Mouse (Mus musculus): ENCODE results near the gene Upf2.
"Not testable (repeated sequence)": the region's sequence is repeated elsewhere in the genome, so short reads cannot be mapped to it uniquely, and the experiment has no call there.

Upf2 gene

GRCm38 (mm10) chr2:5950766-5951595 is at the start of gene Upf2:
Upf2 (plus strand) TSS chr2:5951469.
- DNase-seq = peak; percentile 97 to 99

GRCm38 (mm10) chr2:5906092-5906491 is 45.2 kb upstream of the Upf2 start:
- DNase-seq = peak; percentile 72 to 78

- DNase-seq = peak; percentile 52 to 74
Observed at GRCm38 (mm10) chr2:5906625-5907024, 44.6 kb upstream of the Upf2 start.

- DNase-seq = peak; percentile 13 to 38
Observed at GRCm38 (mm10) chr2:5911282-5911965, 39.8 kb upstream of the Upf2 start.

DNA sequence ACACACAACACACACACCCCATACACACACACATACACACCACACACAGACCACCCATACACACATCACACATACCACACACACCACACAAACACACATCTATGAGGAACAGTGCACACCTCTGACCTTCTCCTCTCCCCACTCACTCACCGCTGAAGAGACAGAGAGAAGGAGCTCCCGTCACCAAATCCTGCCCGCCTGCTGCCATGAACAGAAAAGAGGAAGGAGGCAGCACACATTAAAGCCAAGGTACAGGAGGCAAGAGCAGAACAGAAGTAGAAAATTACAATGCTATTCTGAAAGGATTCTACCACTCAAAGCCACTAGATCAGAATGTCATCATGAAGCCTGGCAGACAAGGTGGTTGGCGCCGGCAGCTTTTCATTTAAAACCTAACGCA is 28.4 kb upstream of the Upf2 start:
- DNase-seq = no peak

DNA sequence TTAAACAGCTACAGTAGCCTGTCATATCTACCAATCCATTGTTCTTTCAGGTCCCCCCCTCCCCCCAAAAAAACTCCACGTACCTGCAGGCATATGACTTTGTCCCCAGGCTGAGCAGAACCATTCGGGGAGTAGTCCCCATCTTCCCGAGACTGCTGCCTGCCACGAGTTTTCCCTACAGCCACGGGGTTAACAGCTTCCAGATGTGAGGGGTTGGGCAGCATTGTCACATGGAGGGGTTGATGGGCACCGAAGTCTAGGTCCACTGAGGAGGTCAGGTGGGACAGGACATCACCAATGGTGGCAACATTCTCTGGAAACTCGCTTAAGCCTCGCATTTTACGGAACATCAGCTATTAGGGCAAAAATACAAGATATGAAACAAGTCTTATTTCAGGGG is 27.5 kb upstream of the Upf2 start:
- DNase-seq = no peak

DNA sequence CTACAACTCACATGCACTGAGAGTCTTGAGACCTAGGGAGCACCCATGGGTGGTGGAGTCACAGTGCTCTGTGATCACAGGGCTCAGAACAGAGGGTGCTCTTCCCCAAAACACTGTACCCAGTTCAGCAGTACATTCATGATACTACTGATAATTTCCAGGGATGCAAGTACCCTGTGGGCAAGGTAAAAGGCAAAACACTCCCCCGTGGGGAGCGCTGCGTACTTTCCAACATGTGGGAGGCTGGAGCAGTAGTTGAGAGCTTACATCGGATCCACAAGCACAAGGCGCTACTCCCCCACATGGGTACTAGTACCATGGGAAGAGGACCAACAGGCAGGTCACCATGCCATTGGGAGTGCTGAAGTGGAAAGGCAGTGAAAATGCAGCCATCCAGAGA is 23.8 kb upstream of the Upf2 start:
- DNase-seq = no peak

GRCm38 (mm10) chr2:5929793-5930192 is 21.5 kb upstream of the Upf2 start:
- no peak for DNase-seq

GRCm38 (mm10) chr2:5930291-5931054 is 20.8 kb upstream of the Upf2 start:
- no peak for DNase-seq

- no peak for DNase-seq
Observed at GRCm38 (mm10) chr2:5931938-5932337, 19.3 kb upstream of the Upf2 start.

- DNase-seq = no peak
Observed at GRCm38 (mm10) chr2:5934936-5935335, 16.3 kb upstream of the Upf2 start.

DNA sequence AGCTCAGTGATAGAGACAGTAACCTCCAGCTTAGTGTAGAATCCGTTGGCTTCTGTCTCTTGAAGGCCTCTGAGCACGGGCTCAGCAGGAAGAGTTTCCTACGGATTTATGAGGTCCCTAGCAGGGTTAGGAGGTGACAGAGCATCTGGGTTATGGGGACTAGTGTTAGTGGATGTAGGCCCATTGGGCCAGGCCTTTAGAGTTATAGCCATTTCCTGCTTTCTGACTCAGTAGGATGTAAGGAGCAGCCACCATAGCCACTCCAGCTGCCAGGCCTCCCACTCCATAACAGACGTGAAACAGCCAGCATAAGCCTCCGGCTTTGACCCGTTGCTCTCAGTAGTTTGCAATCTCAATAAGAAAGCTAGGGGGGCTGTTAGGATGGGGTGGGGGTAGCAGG is 15.2 kb upstream of the Upf2 start:
- DNase-seq = no peak

DNA sequence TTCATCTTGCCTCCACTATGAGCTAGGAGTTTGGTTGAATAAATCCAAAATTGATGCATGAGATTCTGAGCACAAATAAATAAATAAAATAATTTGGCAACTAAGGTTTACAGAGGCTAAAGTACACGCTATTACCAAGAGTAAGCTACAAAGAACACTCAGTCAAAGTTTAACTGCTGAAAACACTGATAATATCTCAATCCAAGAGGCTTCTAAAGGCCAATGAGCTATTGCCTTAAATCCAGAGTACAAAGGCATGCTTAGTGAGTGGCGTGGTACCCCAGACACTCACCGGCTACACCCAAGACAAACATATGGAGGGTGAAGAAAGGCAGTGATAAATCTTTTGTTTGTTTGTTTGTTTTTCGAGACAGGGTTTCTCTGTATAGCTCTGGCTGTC is 14.7 kb upstream of the Upf2 start:
- no peak for DNase-seq

DNA sequence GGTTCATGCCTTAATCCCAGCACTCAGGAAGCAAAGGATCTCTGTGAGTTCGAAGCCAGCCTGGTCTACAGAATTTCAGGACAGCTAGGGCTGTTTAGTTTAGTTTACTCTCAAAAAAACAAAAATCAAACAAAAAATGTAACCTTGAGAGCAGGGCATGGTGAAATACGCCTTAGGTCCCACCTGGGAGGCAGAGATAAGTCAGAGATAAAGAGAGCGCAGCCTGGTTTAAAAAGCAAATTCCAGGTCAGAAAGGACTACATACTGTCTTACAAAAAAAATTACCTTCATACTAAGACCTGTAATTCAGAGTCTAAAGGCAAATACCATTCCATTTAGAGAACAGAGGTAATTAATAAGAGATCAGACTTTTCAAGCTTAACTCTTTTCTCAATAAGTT is 11.9 kb upstream of the Upf2 start:
- no peak for DNase-seq

- no peak for DNase-seq
Observed at GRCm38 (mm10) chr2:5939911-5940310, 11.4 kb upstream of the Upf2 start.

- DNase-seq = no peak
Observed at GRCm38 (mm10) chr2:5940936-5941335, 10.3 kb upstream of the Upf2 start.

GRCm38 (mm10) chr2:5941861-5942415 is 9.3 kb upstream of the Upf2 start:
- peak in 1 of 2 experiments; percentile 17 for DNase-seq

- peak; percentile 66 to 74 for DNase-seq
Observed at GRCm38 (mm10) chr2:5942416-5943032, 8.7 kb upstream of the Upf2 start, which contains the start of gene Dhtkd1. Dhtkd1 (minus strand) TSS chr2:5942792.

GRCm38 (mm10) chr2:5943071-5943470 is 8.2 kb upstream of the Upf2 start:
- no peak for DNase-seq

DNA sequence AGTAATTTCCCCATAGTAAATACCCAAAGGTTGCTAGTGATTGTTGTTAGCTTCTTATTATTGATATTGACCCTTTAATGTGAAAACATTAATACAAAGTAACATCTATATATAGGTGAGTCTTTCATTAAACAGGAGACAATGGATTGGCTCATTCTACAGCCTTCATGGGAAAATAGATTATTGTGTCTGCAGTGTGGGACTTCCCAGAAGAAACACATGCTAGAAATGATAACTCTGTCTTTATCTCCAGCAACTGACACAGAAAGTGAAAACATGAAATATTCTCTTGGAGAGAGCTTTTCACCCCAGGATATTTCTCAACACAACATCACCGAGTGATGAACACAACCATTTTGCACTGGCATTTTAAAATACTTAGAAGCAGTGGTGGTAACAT is 5.6 kb upstream of the Upf2 start:
- DNase-seq = no peak

DNA sequence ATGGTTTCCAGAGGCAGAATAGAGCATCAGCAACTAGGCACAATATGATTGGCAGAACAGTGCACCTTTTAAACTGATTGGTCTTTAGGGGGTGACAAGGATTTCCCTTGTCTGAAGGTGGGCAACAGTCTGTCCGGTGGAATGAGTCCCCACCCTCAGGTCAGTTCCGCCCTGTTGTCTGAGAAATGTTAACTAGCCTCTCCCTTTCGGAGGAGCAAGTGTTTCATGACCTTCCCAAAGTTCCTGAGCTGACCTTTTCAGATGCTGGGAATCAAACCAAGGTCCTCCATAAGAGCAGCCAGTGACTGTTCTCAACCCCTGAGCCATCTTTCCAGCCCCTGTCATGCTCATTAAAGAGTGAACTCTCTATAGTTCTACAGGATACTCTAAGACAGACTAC is 4.4 kb upstream of the Upf2 start:
- no peak for DNase-seq

GRCm38 (mm10) chr2:5948964-5949363 is 2.3 kb upstream of the Upf2 start:
- DNase-seq = no peak

GRCm38 (mm10) chr2:5949821-5950220 is 1.4 kb upstream of the Upf2 start:
- DNase-seq = not testable (repeated sequence)
